Mouse (Mus musculus) heart, embryonic 16.5 days (tissue): ENCODE results near the gene Camk2g. TPM values are rescaled to one million over a fixed set of nuclear protein-coding genes. Genes with fewer than 3 reads are reported as not detected.

Source experiments
- ATAC-seq: fragments of 200-750 bp; cut with Nextera tagmentation; replicated peaks from 2 replicates; pipeline ENCODE4 v1.8.0; 2017; ENCODE audit warnings: moderate number of reproducible peaks; ENCODE audit not compliant: insufficient read depth, low FRiP score; ENCODE audit errors: extremely low read depth
- H3K27ac ChIP-seq: fragments of 300-500 bp; sonication (generic); 2 replicates; pipeline ENCODE4 v1.5.1; 2014; ENCODE audit warnings: mild to moderate bottlenecking, low read length, control low read depth, moderate library complexity
- H3K27me3 ChIP-seq: fragments of 300-500 bp; sonication (generic); 2 replicates; pipeline ENCODE4 v1.6.1; 2014; ENCODE audit warnings: low read length, mixed read lengths; ENCODE audit not compliant: control insufficient read depth, insufficient read depth
- H3K36me3 ChIP-seq: fragments of 300-500 bp; sonication (generic); 2 replicates; pipeline ENCODE4 v1.6.1; 2014; ENCODE audit not compliant: control insufficient read depth, insufficient read depth
- H3K4me1 ChIP-seq: fragments of 300-500 bp; sonication (generic); 2 replicates; pipeline ENCODE4 v1.6.1; 2014; ENCODE audit warnings: low read length, mixed read lengths; ENCODE audit not compliant: control insufficient read depth, insufficient read depth
- H3K4me2 ChIP-seq: fragments of 300-500 bp; sonication (generic); 2 replicates; pipeline ENCODE4 v1.6.1; 2014; ENCODE audit warnings: low read depth, mild to moderate bottlenecking, control low read depth, low read length
- H3K4me3 ChIP-seq: fragments of 300-500 bp; sonication (generic); 2 replicates; pipeline ENCODE4 v1.5.1; 2014; ENCODE audit warnings: mild to moderate bottlenecking, control low read depth, low read length
- H3K9ac ChIP-seq: fragments of 300-500 bp; sonication (generic); 2 replicates; pipeline ENCODE4 v1.6.1; 2014; ENCODE audit warnings: low read length, control low read depth
- H3K9me3 ChIP-seq: fragments of 300-500 bp; sonication (generic); replicated peaks from 2 replicates; pipeline ENCODE4 v1.6.1; 2016; ENCODE audit warnings: low read length; ENCODE audit not compliant: control insufficient read depth
- WGBS: fragments of 180-500 bp; shearing (Covaris S2); extraction: QIAGEN DNeasy Blood & Tissue Kit; methylation state at CpG from one replicate; pipeline ENCODE4 v1.1.7; 2014; 5-methylcytosine and 5-hydroxymethylcytosine counted together
- polyA plus RNA-seq: library from polyadenylated mRNA; unstranded; fragments of >200 nt; fragmentation: Nextera tagmentation; extraction: Ambion mirVana; gene quantifications from 2 replicates; pipeline ENCODE4 v1.2.1, GENCODE M21; 2015

Gene Camk2g
- polyA plus RNA-seq, 1 experiment from 2014 or later = 103 TPM

DNA sequence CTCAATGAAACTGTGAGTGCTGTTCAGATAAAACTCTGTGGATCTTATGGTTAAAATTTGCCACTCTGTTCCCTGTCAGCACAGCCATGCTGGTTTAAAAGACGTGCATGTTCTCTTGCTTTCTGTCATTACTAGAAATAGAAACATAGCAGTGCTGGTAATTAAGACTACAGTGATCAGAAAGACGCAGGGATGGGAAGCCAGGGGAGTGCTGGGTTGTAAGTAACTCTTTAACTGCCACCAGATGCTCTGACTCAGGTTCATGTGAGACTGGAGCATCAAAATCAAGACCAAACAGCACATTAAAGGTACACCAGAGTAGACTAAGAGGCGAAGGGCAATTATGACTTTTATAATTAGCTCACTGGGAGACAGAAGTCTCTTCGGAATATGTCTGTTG lies 45.5 kb downstream of the Camk2g start:
- ATAC-seq = 0 out of 2 replicates have a peak, but pooled peaks have one; percentile 42
- peak overlapping the region; percentile 84 for H3K27ac ChIP-seq
- peaks cover 23% of the 10 kb centered on the region for H3K36me3 ChIP-seq
- H3K4me2 ChIP-seq = no peak overlapping the region
- no peaks in the 10 kb centered on the region for H3K9me3 ChIP-seq
- no peak overlapping the region for H3K4me3 ChIP-seq
- peaks cover 29% of the 10 kb centered on the region for H3K4me1 ChIP-seq
- peak overlapping the region; percentile 19; the same call in 1 of the 2 replicates for H3K9ac ChIP-seq
- WGBS = 49% methylated on average over 4 of the region's 4 CpGs
- H3K27me3 ChIP-seq = no peaks in the 10 kb centered on the region

DNA sequence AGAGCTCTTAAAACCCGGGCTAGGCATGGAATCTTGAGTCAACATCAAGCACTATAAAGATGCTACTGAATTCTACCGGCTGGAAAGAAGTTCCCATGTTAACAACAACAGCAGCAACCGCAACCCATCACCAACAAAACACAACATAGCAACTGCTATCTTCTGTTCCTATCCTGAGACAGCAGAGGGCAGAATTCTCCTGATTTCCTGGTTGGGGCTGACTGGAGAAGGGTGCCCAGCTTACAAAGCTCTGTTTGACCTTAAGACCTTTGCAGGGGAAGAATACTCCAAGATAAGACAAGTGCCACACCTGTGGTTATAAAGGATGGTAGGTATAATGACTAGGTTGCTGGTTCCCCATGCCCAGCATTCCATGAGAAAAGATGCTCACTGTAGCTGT lies 47.0 kb downstream of the Camk2g start:
- Histone ChIP-seq H3K4me3 (no peak overlapping the region), H3K4me1 (peaks cover 29% of the 10 kb centered on the region), H3K27me3 (no peaks in the 10 kb centered on the region), H3K4me2 (no peak overlapping the region), H3K27ac (no peak overlapping the region), H3K9me3 (no peaks in the 10 kb centered on the region), H3K9ac (no peak overlapping the region), H3K36me3 (peaks cover 22% of the 10 kb centered on the region)
- WGBS = 80% methylated on average over 3 of the region's 3 CpGs
- no peak for ATAC-seq

DNA sequence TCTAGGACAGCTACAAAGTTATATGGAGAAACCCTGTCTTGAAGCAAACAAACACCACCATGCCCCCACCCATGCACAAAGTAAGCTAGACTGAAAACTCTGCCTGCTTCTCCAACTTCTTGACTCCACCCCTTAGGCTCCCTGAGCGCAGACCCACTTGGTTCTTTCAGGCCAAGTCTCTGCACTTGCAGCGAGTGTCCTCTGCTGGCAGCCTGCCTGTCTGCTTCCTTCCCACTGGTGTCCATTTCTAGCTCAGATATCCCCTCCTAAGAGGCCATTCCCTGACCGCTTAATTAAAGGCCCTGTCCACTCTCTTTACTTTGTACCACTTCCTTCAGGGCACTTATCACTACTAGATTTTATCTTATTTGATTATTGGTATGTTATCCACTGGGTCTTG lies 50.3 kb downstream of the Camk2g start:
- Histone ChIP-seq H3K4me2 (no peak overlapping the region), H3K36me3 (peaks cover 30% of the 10 kb centered on the region), H3K4me1 (peaks cover 12% of the 10 kb centered on the region), H3K27me3 (no peaks in the 10 kb centered on the region), H3K27ac (no peak overlapping the region), H3K4me3 (no peak overlapping the region), H3K9me3 (no peaks in the 10 kb centered on the region), H3K9ac (no peak overlapping the region)
- no peak for ATAC-seq
- 66% methylated on average over 3 of the region's 3 CpGs for WGBS

GRCm38 (mm10) chr14:20741301-20741700 lies 52.6 kb downstream of the Camk2g start:
- Histone ChIP-seq H3K36me3 (peaks cover 44% of the 10 kb centered on the region), H3K27ac (no peak overlapping the region), H3K4me2 (no peak overlapping the region), H3K9ac (no peak overlapping the region), H3K4me3 (no peak overlapping the region), H3K4me1 (peaks cover 8% of the 10 kb centered on the region), H3K27me3 (no peaks in the 10 kb centered on the region), H3K9me3 (no peaks in the 10 kb centered on the region)
- ATAC-seq = 0 out of 2 replicates have a peak, but pooled peaks have one; percentile 18
- WGBS = 82% methylated on average over 9 of the region's 9 CpGs

- peaks cover 21% of the 10 kb centered on the region for H3K4me1 ChIP-seq
- H3K4me3 ChIP-seq = no peak overlapping the region
- no peaks in the 10 kb centered on the region for H3K9me3 ChIP-seq
- no peaks in the 10 kb centered on the region for H3K27me3 ChIP-seq
- H3K4me2 ChIP-seq = no peak overlapping the region
- ATAC-seq = no peak
- peaks cover 33% of the 10 kb centered on the region for H3K36me3 ChIP-seq
- WGBS = 55% methylated on average over 8 of the region's 8 CpGs
- H3K27ac ChIP-seq = no peak overlapping the region
- no peak overlapping the region for H3K9ac ChIP-seq
Measured at GRCm38 (mm10) chr14:20738511-20738910, 55.4 kb downstream of the Camk2g start.

GRCm38 (mm10) chr14:20737306-20737705 lies 56.6 kb downstream of the Camk2g start:
- Histone ChIP-seq H3K27me3 (no peaks in the 10 kb centered on the region), H3K4me3 (no peak overlapping the region), H3K9ac (no peak overlapping the region), H3K4me2 (no peak overlapping the region), H3K27ac (no peak overlapping the region), H3K4me1 (peaks cover 27% of the 10 kb centered on the region), H3K9me3 (no peaks in the 10 kb centered on the region), H3K36me3 (peaks cover 29% of the 10 kb centered on the region)
- no peak for ATAC-seq
- WGBS = 25% methylated on average over 14 of the region's 14 CpGs

DNA sequence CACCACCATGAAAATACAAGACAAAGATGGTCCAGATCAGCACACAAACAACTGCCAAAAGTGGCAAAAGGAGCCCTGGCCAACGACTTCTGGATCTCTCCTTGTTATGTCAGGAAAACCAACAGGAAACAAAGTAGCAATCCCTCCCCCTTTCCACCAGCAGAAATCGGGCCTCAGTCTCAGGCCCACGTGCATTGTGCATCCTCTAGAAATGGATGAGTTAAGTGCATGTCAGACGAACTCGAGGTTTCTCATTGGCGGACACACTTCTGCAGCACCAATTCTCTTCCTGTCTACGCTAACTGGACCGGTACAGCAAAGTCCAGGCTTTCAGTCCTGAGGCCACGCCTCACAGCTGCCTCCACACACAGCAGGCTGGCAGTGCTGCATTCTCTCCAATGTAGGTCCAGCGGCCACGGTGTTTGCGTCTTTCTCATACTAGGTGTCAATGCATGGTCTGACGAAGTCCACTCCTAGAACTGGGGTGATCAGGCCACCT lies 57.9 kb downstream of the Camk2g start:
- peak overlapping the region; percentile 93 for H3K27ac ChIP-seq
- ATAC-seq = no peak
- H3K36me3 ChIP-seq = peaks cover 27% of the 10 kb centered on the region; the same call in 1 of the 2 replicates
- no peak overlapping the region for H3K9ac ChIP-seq
- peaks cover 29% of the 10 kb centered on the region for H3K4me1 ChIP-seq
- WGBS = 67% methylated on average over 13 of the region's 13 CpGs
- no peak overlapping the region for H3K4me2 ChIP-seq
- no peaks in the 10 kb centered on the region for H3K9me3 ChIP-seq
- no peaks in the 10 kb centered on the region for H3K27me3 ChIP-seq
- H3K4me3 ChIP-seq = no peak overlapping the region

- Histone ChIP-seq H3K9me3 (no peaks in the 10 kb centered on the region), H3K4me3 (no peak overlapping the region), H3K9ac (peak overlapping the region; percentile 95), H3K36me3 (peaks cover 35% of the 10 kb centered on the region), H3K4me1 (peaks cover 29% of the 10 kb centered on the region), H3K27me3 (no peaks in the 10 kb centered on the region), H3K27ac (peak overlapping the region; percentile 93), H3K4me2 (no peak overlapping the region; the same call in 1 of the 2 replicates)
- no peak for ATAC-seq
- WGBS = 28% methylated on average over 2 of the region's 2 CpGs
Measured at GRCm38 (mm10) chr14:20735052-20735451, 58.8 kb downstream of the Camk2g start.

DNA sequence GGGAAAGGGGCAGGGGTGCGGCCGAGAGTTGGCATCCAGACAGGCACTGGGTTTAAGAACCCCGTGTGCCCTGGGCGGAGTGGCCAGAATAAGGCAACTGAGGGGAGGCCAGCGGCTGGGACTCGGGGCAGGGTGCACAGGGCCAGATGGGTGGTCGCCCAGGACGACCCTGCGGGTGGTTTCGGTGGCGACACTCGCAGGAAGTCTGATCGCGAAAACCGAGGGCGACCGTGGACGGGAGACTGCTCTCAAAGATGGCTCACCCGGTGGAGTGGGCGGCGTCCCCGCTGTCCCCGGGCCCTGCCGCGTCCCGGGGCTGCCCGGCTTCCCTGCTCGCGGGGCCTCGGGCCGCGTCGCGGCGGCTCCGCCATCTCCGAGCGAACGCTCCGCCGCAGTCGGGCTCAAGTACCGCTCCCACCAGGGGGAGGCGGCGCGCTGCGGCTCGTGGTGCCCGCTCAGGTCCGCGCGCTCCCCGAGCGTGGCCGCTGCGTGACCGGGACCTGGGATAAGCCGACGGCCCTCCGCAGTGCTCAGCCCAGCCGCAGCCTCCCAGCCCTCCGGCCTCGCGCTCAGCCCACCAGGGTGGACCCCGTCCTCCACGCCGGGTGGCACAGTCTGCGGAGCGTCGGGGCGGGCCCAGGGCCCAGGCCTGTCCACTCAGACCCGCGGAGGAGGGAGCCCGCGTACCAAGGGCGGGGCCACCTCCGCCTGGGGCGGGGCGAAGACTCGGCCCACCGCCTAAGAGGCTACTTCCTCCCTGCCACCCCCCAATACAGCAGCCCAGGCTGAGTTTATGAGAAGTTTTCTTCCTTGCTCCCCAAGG lies 59.7 kb downstream of the Camk2g start, which contains the start of gene Ndst2:
Gene Ndst2, minus strand, starts transcription at position 611 of the 823 bp plus-strand sequence.
- ATAC-seq = peak; percentile 97
- Histone ChIP-seq H3K4me3 (peak within 1 kb of the TSS; percentile 88), H3K9me3 (no peaks in the 10 kb centered on the region), H3K27me3 (no peaks in the 10 kb centered on the region), H3K4me1 (peaks cover 29% of the 10 kb centered on the region), H3K36me3 (peaks cover 41% of the 10 kb centered on the region), H3K9ac (peak within 1 kb of the TSS; percentile 95), H3K4me2 (peak within 1 kb of the TSS; percentile 92), H3K27ac (peak within 1 kb of the TSS; percentile 93)
- WGBS = under 1% methylated on average over 73 of the region's 81 CpGs
